10 mouse cellular contexts compared by ENCODE assay signal in genomic region chr17:25418926-25419325, GRCm38 (mm10). TPM values are rescaled to one million over a fixed set of nuclear protein-coding genes. Genes with fewer than 3 reads are reported as not detected.
DNase-seq lines count a peak whose midpoint lies in the region; ATAC-seq lines count a peak whose summit lies in the region.
"Had no signal": no experiment of that assay in that cellular context is flagged by ENCODE, and none has a peak within 500 bp of the region (broad histone marks: within the 10 kb centered on the region; RNA-seq: fewer than 3 reads in every experiment).

No protein-coding gene starts in this region.

- H3K4me1 ChIP-seq in embryonic facial prominence, embryonic 10.5 days = peaks cover 76% of the 10 kb centered on the region
- H3K4me1 ChIP-seq in hindbrain, embryonic 12.5 days = peaks cover 68% of the 10 kb centered on the region
- H3K4me1 ChIP-seq in midbrain, embryonic 14.5 days (ENCODE audit: control insufficient read depth, insufficient read depth, low read length) = peaks cover 52% of the 10 kb centered on the region

- ATAC-seq in frontal cortex, adult (ENCODE audit: low TSS enrichment) = peak; percentile 44; the same call in 1 of the 2 replicates
- ATAC-seq in hindbrain, embryonic 12.5 days (ENCODE audit: low FRiP score) = 0 out of 2 replicates have a peak, but pooled peaks have one; percentile 62
- ATAC-seq in midbrain, embryonic 14.5 days (ENCODE audit: low FRiP score, low TSS enrichment) = peak; percentile 56; the same call in 1 of the 2 replicates
- no peak for ATAC-seq in megakaryocyte-erythroid progenitor cell, adult 5-6 weeks (replicated peaks; ENCODE audit: low FRiP score, low TSS enrichment, poor library complexity, severe bottlenecking)

- WGBS in embryonic facial prominence, embryonic 10.5 days = 42% methylated on average over 9 of the region's 9 CpGs
- 16% methylated on average over 9 of the region's 9 CpGs for WGBS in hindbrain, embryonic 12.5 days
- 7% methylated on average over 9 of the region's 9 CpGs for WGBS in midbrain, embryonic 14.5 days

- no peaks in the 10 kb centered on the region for H3K9me3 ChIP-seq in embryonic facial prominence, embryonic 10.5 days
- no peaks in the 10 kb centered on the region for H3K9me3 ChIP-seq in hindbrain, embryonic 12.5 days (replicated peaks)
- no peaks in the 10 kb centered on the region for H3K9me3 ChIP-seq in midbrain, embryonic 14.5 days (ENCODE audit: control insufficient read depth, low read length)

- H3K36me3 ChIP-seq in embryonic facial prominence, embryonic 10.5 days (replicated peaks) = no peaks in the 10 kb centered on the region
- no peaks in the 10 kb centered on the region; the same call in 1 of the 2 replicates for H3K36me3 ChIP-seq in hindbrain, embryonic 12.5 days
- H3K36me3 ChIP-seq in midbrain, embryonic 14.5 days (ENCODE audit: control insufficient read depth, insufficient read depth, low read length) = no peaks in the 10 kb centered on the region

- H3K9ac ChIP-seq in hindbrain, embryonic 12.5 days = no peak overlapping the region
- H3K9ac ChIP-seq in midbrain, embryonic 14.5 days (replicated peaks; ENCODE audit: low read length) = no peak overlapping the region

- DNase-seq in frontal cortex, postnatal 25 days (ENCODE audit: low spot score in 2 of 2) = no peak
- DNase-seq in embryonic facial prominence, embryonic 10.5 days (ENCODE audit: low spot score) = peak; percentile 64
- DNase-seq in midbrain, embryonic 14.5 days = peak; percentile 85
- no peak for DNase-seq in testis, postnatal 10 days (ENCODE audit: low spot score)
- no peak for DNase-seq in adrenal gland, postnatal 14 days
- DNase-seq: heart, adult 11 months had no signal

- H3K4me3 ChIP-seq in embryonic facial prominence, embryonic 10.5 days = peak overlapping the region; percentile 9; the same call in 1 of the 2 replicates
- no peak overlapping the region for H3K4me3 ChIP-seq in hindbrain, embryonic 12.5 days
- no peak overlapping the region for H3K4me3 ChIP-seq in midbrain, embryonic 14.5 days (replicated peaks; ENCODE audit: low read depth, low read length)

- H3K27me3 ChIP-seq in embryonic facial prominence, embryonic 10.5 days (replicated peaks; ENCODE audit: low read depth, poor library complexity, severe bottlenecking) = no peaks in the 10 kb centered on the region
- no peaks in the 10 kb centered on the region for H3K27me3 ChIP-seq in hindbrain, embryonic 12.5 days
- H3K27me3 ChIP-seq in midbrain, embryonic 14.5 days (ENCODE audit: control insufficient read depth, insufficient read depth, low read length) = no peaks in the 10 kb centered on the region

- H3K27ac ChIP-seq in embryonic facial prominence, embryonic 10.5 days (replicated peaks) = peak overlapping the region; percentile 65; the same call in 1 of the 2 replicates
- H3K27ac ChIP-seq in hindbrain, embryonic 12.5 days = peak overlapping the region; percentile 76
- H3K27ac ChIP-seq in midbrain, embryonic 14.5 days (replicated peaks; ENCODE audit: low read depth, low read length) = peak overlapping the region; percentile 75

- H3K4me2 ChIP-seq in hindbrain, embryonic 12.5 days (replicated peaks) = 0 out of 2 replicates have a peak overlapping the region, but pooled peaks have one; percentile 15
- H3K4me2 ChIP-seq in midbrain, embryonic 14.5 days (ENCODE audit: low read length) = 0 out of 2 replicates have a peak overlapping the region, but pooled peaks have one; percentile 7

RNA-seq across cellular contexts. Expression of gene Cacna1h, which starts 14.7 kb away (rescaled TPM):
- polyA plus RNA-seq in embryonic facial prominence, embryonic 10.5 days (2016; fragmentation: Nextera tagmentation; extraction: Ambion mirVana) = 2.9 and 3.3 TPM in 2 replicates
- 12.5 and 12.7 TPM in 2 replicates for polyA plus RNA-seq in hindbrain, embryonic 12.5 days (2016; fragmentation: Nextera tagmentation; extraction: Ambion mirVana)
- 11.3 and 15.0 TPM in 2 replicates for polyA plus RNA-seq in midbrain, embryonic 14.5 days (2014; fragmentation: Nextera tagmentation; extraction: Ambion mirVana)
- 0.67 and 3.8 TPM in 2 replicates for total RNA-seq in megakaryocyte-erythroid progenitor cell, adult 5-6 weeks (2014; fragmentation: Nextera tagmentation)
- 0.15 TPM in 1 of 2 replicates, not detected in the other for total RNA-seq in megakaryocyte-erythroid progenitor cell, adult 5-6 weeks (2017)
- 38.4 and 45.4 TPM in 2 replicates for total RNA-seq in adrenal gland, postnatal 14 days (2021)

RNA-seq across cellular contexts. Expression of gene Tekt4, which starts 35.5 kb away (rescaled TPM):
- 0.33 TPM in 1 of 2 replicates, not detected in the other for polyA plus RNA-seq in embryonic facial prominence, embryonic 10.5 days (2016; fragmentation: Nextera tagmentation; extraction: Ambion mirVana)
- 1.0 and 1.7 TPM in 2 replicates for polyA plus RNA-seq in hindbrain, embryonic 12.5 days (2016; fragmentation: Nextera tagmentation; extraction: Ambion mirVana)
- 0.46 and 0.50 TPM in 2 replicates for polyA plus RNA-seq in midbrain, embryonic 14.5 days (2014; fragmentation: Nextera tagmentation; extraction: Ambion mirVana)
- not detected in 2 replicates for total RNA-seq in megakaryocyte-erythroid progenitor cell, adult 5-6 weeks (2014; fragmentation: Nextera tagmentation)
- total RNA-seq in megakaryocyte-erythroid progenitor cell, adult 5-6 weeks (2017) = not detected in 2 replicates
- total RNA-seq in adrenal gland, postnatal 14 days (2021) = not detected in 2 replicates

RNA-seq across cellular contexts. Expression of gene Tpsg1, which starts 49.9 kb away (rescaled TPM):
- not detected in 2 replicates for polyA plus RNA-seq in embryonic facial prominence, embryonic 10.5 days (2016; fragmentation: Nextera tagmentation; extraction: Ambion mirVana)
- 0.86 TPM in 1 of 2 replicates, not detected in the other for polyA plus RNA-seq in hindbrain, embryonic 12.5 days (2016; fragmentation: Nextera tagmentation; extraction: Ambion mirVana)
- polyA plus RNA-seq in midbrain, embryonic 14.5 days (2014; fragmentation: Nextera tagmentation; extraction: Ambion mirVana) = 0.61 and 1.2 TPM in 2 replicates
- not detected in 2 replicates for total RNA-seq in megakaryocyte-erythroid progenitor cell, adult 5-6 weeks (2014; fragmentation: Nextera tagmentation)
- total RNA-seq in megakaryocyte-erythroid progenitor cell, adult 5-6 weeks (2017) = not detected in 2 replicates
- not detected in 2 replicates for total RNA-seq in adrenal gland, postnatal 14 days (2021)
- total RNA-seq: left cerebral cortex, adult 18-20 months had no signal

RNA-seq across cellular contexts. Expression of gene Tpsb2, which starts 52.8 kb away (rescaled TPM):
- not detected in 2 replicates for polyA plus RNA-seq in embryonic facial prominence, embryonic 10.5 days (2016; fragmentation: Nextera tagmentation; extraction: Ambion mirVana)
- polyA plus RNA-seq in hindbrain, embryonic 12.5 days (2016; fragmentation: Nextera tagmentation; extraction: Ambion mirVana) = not detected in 2 replicates
- 0.20 TPM in 1 of 2 replicates, not detected in the other for polyA plus RNA-seq in midbrain, embryonic 14.5 days (2014; fragmentation: Nextera tagmentation; extraction: Ambion mirVana)
- not detected in 2 replicates for total RNA-seq in megakaryocyte-erythroid progenitor cell, adult 5-6 weeks (2014; fragmentation: Nextera tagmentation)
- total RNA-seq in megakaryocyte-erythroid progenitor cell, adult 5-6 weeks (2017) = not detected in 2 replicates
- 5.3 and 6.6 TPM in 2 replicates for total RNA-seq in adrenal gland, postnatal 14 days (2021)
- total RNA-seq: left cerebral cortex, adult 18-20 months had no signal

Comparison
In these comparisons a context has a peak if more than half of its experiments do, and no peak if none do; other contexts are left out.
1. DNase-seq: peak in embryonic facial prominence, embryonic 10.5 days (single experiment) and midbrain, embryonic 14.5 days (single experiment); none in frontal cortex, postnatal 25 days (0 of 2), testis, postnatal 10 days (single experiment) and adrenal gland, postnatal 14 days (single experiment).
2. Peak in every context shown above with its lines, with median percentiles within 50 percentile points of each other: H3K27ac ChIP-seq.